Mouse (Mus musculus) mouse trophoblast stem cell (cell line): Measurements from ENCODE around the gene 4931409K22Rik.

Experiments
- in situ Hi-C, 2 experiments: fragments of 300-500 bp; cut with MseI, MboI; formaldehyde crosslinking; loops; 2 replicates in 1 of 2; 3 replicates in 1 of 2; pipeline ENCODE4 v1.15.1; 2025

The 4931409K22Rik gene

GRCm38 (mm10) chr5:24556709-24557108 is at the start of gene 4931409K22Rik:
Gene 4931409K22Rik (minus strand): TSS chr5:24556809.
- in situ Hi-C loops = no loop called here

GRCm38 (mm10) chr5:24605980-24606665 is 49.5 kb upstream of the 4931409K22Rik start:
- in situ Hi-C loops = no loop called here

- in situ Hi-C loops = no loop called here
Observed at GRCm38 (mm10) chr5:24605321-24605979, 48.8 kb upstream of the 4931409K22Rik start.

DNA sequence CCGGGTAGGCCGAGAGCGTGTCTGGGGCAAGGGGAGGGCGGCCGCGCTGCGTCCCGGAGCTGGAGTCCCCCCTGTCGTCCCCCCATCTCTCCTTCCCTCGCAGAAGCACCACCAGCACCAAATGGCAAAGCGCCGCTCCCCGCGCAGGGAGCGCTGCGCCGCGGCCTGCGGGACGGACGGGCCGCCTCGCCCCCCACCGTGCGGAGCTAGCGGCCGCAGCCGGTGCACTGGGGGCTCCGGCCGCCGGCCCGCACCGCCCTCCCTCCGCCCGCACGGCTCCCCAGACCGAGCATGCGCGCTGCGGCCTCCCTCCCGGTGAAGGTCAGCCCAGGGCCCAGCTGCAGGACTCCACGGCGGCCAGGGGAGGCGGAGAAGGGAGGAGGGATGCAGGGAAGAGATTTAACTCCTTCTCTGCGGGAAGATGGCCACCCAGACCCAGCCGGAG is 48.1 kb upstream of the 4931409K22Rik start:
- in situ Hi-C loops = no loop called here

DNA sequence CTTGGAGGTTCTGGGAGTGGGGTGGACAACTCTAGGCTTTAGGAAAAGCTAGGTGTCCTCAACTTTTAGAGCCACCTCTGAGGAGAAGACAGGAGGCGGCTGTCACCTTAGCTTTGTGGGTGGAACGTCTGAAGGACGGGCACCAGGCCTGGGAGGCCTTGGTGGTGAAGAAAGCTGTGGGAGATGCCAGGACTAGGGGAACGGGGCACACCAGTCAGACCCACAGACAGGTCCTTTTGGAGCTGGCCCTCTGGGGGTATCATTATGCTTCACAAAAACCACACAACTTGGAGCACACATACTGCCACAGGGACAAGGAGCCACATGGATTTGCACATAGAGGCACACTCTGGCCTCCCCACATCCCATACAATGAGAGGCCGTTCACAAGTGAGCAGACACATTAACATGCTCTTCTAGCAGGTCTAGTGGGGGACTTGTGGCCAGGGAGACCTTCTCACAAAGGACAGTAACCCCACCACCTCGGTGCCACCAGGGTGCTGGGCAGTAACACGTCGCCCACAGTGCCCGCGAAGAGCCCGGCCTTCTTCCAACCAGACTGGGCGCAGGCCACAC is 47.6 kb upstream of the 4931409K22Rik start:
- in situ Hi-C loops = no loop called here

- in situ Hi-C loops = no loop called here
Observed at GRCm38 (mm10) chr5:24603431-24604010, 46.9 kb upstream of the 4931409K22Rik start.

DNA sequence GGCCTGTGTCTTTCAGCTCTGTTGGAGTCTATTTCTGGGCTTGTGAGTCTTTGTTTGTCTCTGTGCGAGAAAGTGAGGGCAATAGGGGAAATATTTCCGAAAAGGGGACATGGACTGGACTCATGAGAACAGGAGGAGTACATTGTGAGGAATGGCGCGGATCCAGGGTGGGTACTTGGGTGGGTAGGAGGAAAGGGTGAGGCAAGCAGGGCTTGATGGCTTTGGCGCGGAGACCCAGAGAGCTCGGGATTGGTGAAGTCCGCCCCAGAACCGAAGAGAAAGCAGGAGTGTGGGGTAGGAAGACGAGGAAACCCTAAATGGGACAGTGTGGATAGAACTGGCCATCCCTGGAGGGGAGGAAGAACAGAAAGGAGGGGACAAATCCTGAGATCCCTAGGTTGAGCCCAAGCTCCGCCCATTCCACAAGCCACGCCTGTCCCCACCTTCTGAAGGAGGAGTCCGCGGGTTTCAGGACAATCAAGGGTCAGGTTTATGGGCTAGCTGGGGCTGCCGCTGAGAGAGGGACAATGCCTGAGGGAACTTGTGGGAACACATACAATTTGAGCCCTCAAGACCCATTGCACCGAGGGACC is 46.2 kb upstream of the 4931409K22Rik start:
- in situ Hi-C loops = no loop called here

DNA sequence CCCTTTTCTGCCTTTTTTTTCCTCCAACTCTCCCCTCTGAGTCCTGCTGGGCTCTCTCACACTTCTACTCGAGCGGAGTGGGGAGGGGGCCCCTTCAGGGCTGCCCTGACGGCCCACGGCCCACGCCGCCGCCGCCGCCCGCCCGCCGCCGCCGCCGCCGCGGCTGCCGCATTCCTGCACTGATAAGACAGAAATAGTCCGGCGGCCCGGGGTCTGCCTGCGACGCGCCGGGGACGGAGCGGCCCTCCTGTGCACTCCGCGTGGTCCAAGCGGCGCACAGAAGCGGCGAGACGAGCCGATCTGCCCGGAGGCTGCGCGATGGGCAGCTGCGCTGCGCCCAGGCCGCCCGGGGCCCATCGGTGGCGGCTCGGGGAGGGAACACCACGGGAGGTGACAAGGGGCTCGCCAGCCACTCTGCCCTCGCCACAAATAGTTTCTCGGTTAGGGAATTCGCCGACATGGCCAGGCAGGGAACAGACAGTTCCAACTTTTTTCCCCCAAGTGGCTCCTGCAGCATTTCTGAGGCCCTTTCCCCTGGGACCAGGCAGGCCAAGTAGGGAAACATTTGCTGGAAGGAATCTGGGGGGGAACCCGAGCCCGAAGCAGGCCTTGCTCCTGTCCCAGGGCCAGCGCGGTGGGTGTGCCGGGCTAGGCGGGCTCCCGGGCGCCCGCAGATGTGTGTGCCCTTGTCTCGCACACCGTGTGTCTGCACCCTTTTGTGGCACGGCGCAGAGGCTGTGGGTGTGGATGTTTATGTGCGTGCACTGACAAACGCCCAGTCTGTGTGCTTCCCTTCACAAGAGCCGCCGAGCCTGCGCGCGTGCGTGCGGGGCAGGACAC is 45.5 kb upstream of the 4931409K22Rik start:
- in situ Hi-C loops = no loop called here

- in situ Hi-C loops = no loop called here
Observed at GRCm38 (mm10) chr5:24601071-24601835, 44.6 kb upstream of the 4931409K22Rik start.

DNA sequence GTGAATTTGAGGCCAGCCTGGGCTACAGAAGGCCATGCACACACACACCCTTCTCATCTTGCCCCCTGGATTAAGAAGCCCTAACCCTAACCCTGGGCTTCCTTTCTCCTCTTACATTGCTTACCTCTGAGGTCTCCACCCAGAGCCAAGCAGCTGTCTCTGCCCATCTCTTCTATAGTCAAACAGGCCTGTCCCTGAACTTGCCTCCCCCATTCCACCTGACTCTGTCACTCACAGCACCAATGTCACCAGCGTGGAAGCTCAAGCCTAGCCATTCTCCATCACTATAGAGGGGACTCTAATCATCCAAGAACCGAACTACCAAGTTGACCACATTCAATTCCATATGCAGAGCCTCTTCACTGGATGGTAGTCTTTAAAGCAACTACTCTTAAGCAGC is 43.6 kb upstream of the 4931409K22Rik start:
- in situ Hi-C loops = no loop called here

- in situ Hi-C loops = no loop called here
Observed at GRCm38 (mm10) chr5:24599137-24599536, 42.5 kb upstream of the 4931409K22Rik start.

- in situ Hi-C loops = no loop called here
Observed at GRCm38 (mm10) chr5:24598570-24599006, 42.0 kb upstream of the 4931409K22Rik start.

DNA sequence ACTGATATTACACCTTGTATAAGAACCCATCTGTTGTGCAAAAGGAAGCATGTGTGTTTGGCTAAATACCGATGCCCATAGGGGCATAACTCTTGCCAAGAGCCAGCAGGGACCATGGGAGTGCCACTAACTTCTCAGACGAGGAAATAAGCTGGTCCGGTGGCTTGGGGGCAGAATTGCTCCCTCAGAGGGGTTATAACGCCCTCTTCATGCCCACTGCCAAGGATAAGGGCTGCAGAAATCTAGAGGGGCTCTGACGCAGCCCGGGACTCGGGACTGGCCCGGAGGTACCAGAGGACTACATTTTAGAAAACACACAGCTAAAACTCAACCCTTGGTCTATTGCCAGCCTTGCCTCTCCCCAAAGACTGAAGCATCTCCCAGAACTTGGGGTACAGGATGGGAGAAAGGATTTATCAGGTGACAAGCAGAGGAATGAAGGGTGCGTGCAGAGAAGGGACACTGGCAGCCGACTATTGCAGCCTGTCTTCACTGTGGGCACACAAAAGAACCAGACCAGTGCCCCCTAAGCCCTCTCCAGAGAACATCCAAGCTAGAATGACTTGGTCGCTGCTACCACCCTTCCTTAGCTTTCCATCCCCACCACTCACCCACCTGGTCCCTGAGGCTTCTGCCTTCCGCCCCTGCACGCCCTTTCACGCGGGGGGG is 41.4 kb upstream of the 4931409K22Rik start:
- in situ Hi-C loops = no loop called here

DNA sequence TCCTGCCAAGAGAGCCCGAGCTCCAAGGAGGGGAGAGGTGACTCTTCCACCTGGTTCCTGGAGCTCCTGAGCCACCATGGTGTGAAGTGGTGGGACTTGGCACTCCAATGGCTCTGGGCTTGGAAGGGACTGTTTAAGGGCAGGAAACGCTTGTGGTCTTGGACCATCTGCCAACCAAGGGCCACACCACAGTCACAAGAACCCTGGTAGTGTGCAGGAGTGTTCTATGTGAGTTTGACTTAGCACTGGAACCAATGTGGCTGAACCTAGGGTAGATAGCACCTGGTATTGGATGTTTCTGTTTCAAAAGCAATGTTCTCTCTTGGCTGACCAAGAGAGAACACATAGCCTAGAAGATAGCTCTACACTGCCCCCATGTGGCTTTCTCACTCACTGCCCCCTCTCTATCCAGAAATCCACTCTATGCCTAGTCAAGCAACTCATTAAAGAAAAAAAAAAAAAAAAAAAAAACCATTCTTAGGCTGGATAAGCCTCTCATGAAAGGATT is 40.7 kb upstream of the 4931409K22Rik start:
- in situ Hi-C loops = no loop called here

DNA sequence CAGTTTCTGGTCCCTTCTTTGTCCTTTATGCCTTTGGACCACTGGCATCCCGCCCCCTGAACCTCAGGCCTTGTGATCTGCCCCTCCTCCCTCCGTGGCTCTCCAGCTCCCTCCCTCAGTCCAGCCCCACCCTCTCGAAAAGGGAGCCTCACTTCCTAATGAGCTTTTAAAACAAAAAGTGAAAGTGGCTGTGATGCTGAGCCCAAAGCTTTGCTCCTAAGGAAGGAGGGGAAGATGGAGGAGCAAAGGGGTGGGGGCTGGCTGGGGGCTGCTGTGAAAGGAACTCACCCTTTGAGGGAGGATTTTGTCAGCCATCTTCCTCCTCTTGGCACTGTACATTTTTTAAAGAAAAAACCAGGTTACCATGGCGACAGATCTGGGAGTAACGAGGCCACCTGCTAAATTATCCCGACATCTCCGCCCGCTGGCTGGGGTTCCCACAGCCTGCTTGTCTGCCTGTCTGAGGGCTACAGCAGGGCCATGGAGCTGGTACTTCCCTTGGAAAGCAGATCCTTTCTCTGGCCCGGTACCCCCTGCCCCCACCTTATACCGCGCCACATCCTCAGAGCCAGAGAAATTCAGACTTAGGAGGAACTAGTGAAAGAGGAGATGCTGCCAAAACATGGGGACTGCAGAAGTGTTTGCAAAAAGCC is 40.0 kb upstream of the 4931409K22Rik start:
- in situ Hi-C loops = no loop called here

GRCm38 (mm10) chr5:24595786-24596380 is 39.3 kb upstream of the 4931409K22Rik start:
- in situ Hi-C loops = no loop called here

DNA sequence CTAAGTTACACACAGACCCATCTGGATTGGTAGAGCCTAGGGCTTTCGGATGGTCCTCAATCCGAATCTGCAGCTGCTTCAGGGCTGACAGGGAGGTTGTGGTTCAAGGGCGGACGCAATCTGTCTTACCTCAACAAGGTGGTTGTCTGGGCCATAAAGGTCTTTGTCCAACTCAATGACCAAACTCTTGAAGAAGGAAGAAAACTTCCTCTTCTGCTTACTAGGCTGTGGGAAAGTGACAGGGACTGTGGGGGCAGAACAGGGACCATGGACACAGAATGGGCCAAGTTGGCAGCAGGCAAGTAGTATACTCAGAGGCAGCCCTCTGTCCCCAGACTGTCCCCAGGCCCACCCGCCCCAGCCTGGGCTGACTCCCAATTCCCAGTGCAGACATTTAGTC is 38.7 kb upstream of the 4931409K22Rik start:
- in situ Hi-C loops = no loop called here

GRCm38 (mm10) chr5:24594346-24594745 is 37.7 kb upstream of the 4931409K22Rik start:
- in situ Hi-C loops = no loop called here

DNA sequence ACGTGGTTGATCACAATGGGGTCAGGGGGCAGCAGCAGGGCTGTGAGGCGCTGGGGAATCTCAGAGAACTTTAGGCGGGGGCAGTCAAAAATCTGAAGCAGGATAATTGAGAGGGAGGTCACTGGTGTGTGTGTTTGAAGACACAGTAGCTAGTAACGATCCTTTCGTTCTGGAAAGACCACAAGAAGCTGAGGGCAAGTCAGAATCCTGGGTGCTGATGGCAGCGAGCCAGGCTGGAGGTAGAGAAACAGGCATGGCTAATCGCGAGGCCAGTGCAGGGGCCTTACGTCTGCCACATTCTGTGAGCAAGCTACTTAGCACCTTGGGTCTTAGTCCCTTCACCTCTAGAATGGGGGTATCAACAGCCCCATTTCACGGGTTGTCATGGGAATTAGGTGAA is 37.3 kb upstream of the 4931409K22Rik start:
- in situ Hi-C loops = no loop called here
